20 mouse cellular contexts compared by ENCODE assay signal in genomic region chr14:71299755-71300154, GRCm38 (mm10).
DNase-seq lines count a peak whose midpoint lies in the region; ATAC-seq and TF ChIP-seq lines count a peak whose summit lies in the region.
"Had no signal": no experiment of that assay in that cellular context is flagged by ENCODE, and none has a peak within 500 bp of the region (broad histone marks: within the 10 kb centered on the region; RNA-seq: fewer than 3 reads in every experiment).

No protein-coding gene starts in this region.

- H3K36me3 ChIP-seq in heart, postnatal 0 days (replicated peaks; ENCODE audit: control insufficient read depth, insufficient read depth, low read length), result no peaks in the 10 kb centered on the region
- H3K36me3 ChIP-seq: forebrain, embryonic 15.5 days; heart, embryonic 13.5 days; limb, embryonic 13.5 days; midbrain, embryonic 12.5 days had no signal

- H3K4me3 ChIP-seq in heart, postnatal 0 days (ENCODE audit: low read depth, low read length), result no peak overlapping the region
- H3K4me3 ChIP-seq: erythroblast, embryonic 14.5 days; forebrain, embryonic 15.5 days; heart, embryonic 13.5 days; limb, embryonic 13.5 days; midbrain, embryonic 12.5 days had no signal

- peaks cover 24% of the 10 kb centered on the region for H3K4me1 ChIP-seq in heart, postnatal 0 days (ENCODE audit: control insufficient read depth, insufficient read depth)
- H3K4me1 ChIP-seq: forebrain, embryonic 15.5 days; limb, embryonic 13.5 days; midbrain, embryonic 12.5 days had no signal

- H3K9ac ChIP-seq in heart, postnatal 0 days (replicated peaks; ENCODE audit: low read depth, low read length), result no peak overlapping the region
- H3K9ac ChIP-seq: forebrain, embryonic 15.5 days; heart, embryonic 13.5 days; limb, embryonic 13.5 days; liver, embryonic 14.5 days; midbrain, embryonic 12.5 days had no signal

- no peak for TF ChIP-seq CTCF in heart, postnatal 0 days (IDR thresholded peaks at IDR 0.05; ENCODE audit: low read depth)

- H3K4me2 ChIP-seq in heart, postnatal 0 days (ENCODE audit: low read depth, low read length), result no peak overlapping the region
- H3K4me2 ChIP-seq: forebrain, embryonic 15.5 days; heart, embryonic 13.5 days; limb, embryonic 13.5 days; midbrain, embryonic 12.5 days had no signal

- H3K27ac ChIP-seq in heart, postnatal 0 days (ENCODE audit: low read depth), result no peak overlapping the region
- H3K27ac ChIP-seq: forebrain, embryonic 15.5 days; heart, embryonic 13.5 days; limb, embryonic 13.5 days; liver, embryonic 14.5 days; midbrain, embryonic 12.5 days had no signal

- H3K9me3 ChIP-seq in heart, postnatal 0 days (replicated peaks; ENCODE audit: control insufficient read depth, low read length), result no peaks in the 10 kb centered on the region
- H3K9me3 ChIP-seq: forebrain, embryonic 15.5 days; heart, embryonic 13.5 days; limb, embryonic 13.5 days; midbrain, embryonic 12.5 days had no signal

- no peaks in the 10 kb centered on the region for H3K27me3 ChIP-seq in heart, postnatal 0 days (ENCODE audit: control insufficient read depth, insufficient read depth, low read length)
- H3K27me3 ChIP-seq: forebrain, embryonic 15.5 days; heart, embryonic 13.5 days; midbrain, embryonic 12.5 days had no signal

- no peak for TF ChIP-seq EP300 in heart, postnatal 0 days (IDR thresholded peaks at IDR 0.05; ENCODE audit: low read depth)

- peak; percentile 3 to 7 for DNase-seq in cerebellum, postnatal 25 days
- DNase-seq in cerebellum, adult 9-10 months, result no peak
- peak; percentile 21 for DNase-seq in heart, postnatal 0 days (ENCODE audit: low spot score)
- no peak for DNase-seq in heart, adult 8-10 months (ENCODE audit: low spot score)
- DNase-seq in lung, postnatal 10 days, result peak; percentile 11
- no peak for DNase-seq in lung, postnatal 14 days
- peak; percentile 55 for DNase-seq in Muller cell, postnatal 12 days (ENCODE audit: inconsistent ontology term)
- no peak for DNase-seq in frontal cortex, postnatal 36 days (ENCODE audit: low spot score in 2 of 2)
- DNase-seq: adrenal gland, postnatal 14 days; cerebellum, adult 9-11 months; kidney, adult 8-10 months; kidney, postnatal 25 days; layer of hippocampus, adult 9-11 months had no signal

- WGBS in heart, postnatal 0 days, result 32% methylated on average over 6 of the region's 6 CpGs

- peak; percentile 49 for ATAC-seq in heart, postnatal 0 days (ENCODE audit: insufficient read depth, low read depth)
- ATAC-seq: forebrain, embryonic 15.5 days; inflammation-experienced regulatory T-cells, adult 6 months had no signal

Comparison
In these comparisons a context has a peak if more than half of its experiments do, and no peak if none do; other contexts are left out.
1. DNase-seq: peak in cerebellum, postnatal 25 days (2 of 2), heart, postnatal 0 days (single experiment), lung, postnatal 10 days (single experiment) and Muller cell, postnatal 12 days (single experiment); none in cerebellum, adult 9-10 months (single experiment), heart, adult 8-10 months (single experiment), lung, postnatal 14 days (single experiment) and frontal cortex, postnatal 36 days (0 of 2).